ENCODE assay signal across 16 mouse cellular contexts in genomic region chr3:54795379-54795778, GRCm38 (mm10). TPM values are rescaled to one million over a fixed set of nuclear protein-coding genes. Genes with fewer than 3 reads are reported as not detected.
A peak's percentile ranks its signal among the peaks of the same experiment; 100 is the strongest.
DNase-seq lines count a peak whose midpoint lies in the region; ATAC-seq and TF ChIP-seq lines count a peak whose summit lies in the region.
"Had no signal": no experiment of that assay in that cellular context is flagged by ENCODE, and none has a peak within 500 bp of the region (broad histone marks: within the 10 kb centered on the region; RNA-seq: fewer than 3 reads in every experiment).

No protein-coding gene starts in this region.

- H3K4me1 ChIP-seq in kidney, postnatal 0 days (replicated peaks; ENCODE audit: insufficient read depth, low read length) = no peaks in the 10 kb centered on the region
- H3K4me1 ChIP-seq in thymus, adult 2 months (replicated peaks; ENCODE audit: control insufficient read depth, insufficient read depth, low read length) = no peaks in the 10 kb centered on the region
- H3K4me1 ChIP-seq: embryonic facial prominence, embryonic 12.5 days; hindbrain, embryonic 15.5 days; limb, embryonic 15.5 days; neural tube, embryonic 12.5 days had no signal

- DNase-seq in kidney, postnatal 0 days (ENCODE audit: low spot score) = no peak
- no peak for DNase-seq in kidney, postnatal 36 days
- peak; percentile 8 for DNase-seq in thymus, adult 2 months
- DNase-seq in thymus, postnatal 14 days = no peak
- peak; percentile 64 for DNase-seq in R1 (ENCODE audit: low read depth, low spot score)
- DNase-seq in c-Kit-positive CD71-positive TER-119-positive erythroid progenitor cells, embryonic 14.5 days (ENCODE audit: low spot score) = no peak
- DNase-seq in heart, adult 18-20 months = no peak
- DNase-seq: gastrocnemius, postnatal 14 days had no signal

- no peak overlapping the region for H3K27ac ChIP-seq in kidney, postnatal 0 days
- no peak overlapping the region for H3K27ac ChIP-seq in thymus, adult 2 months (ENCODE audit: control insufficient read depth, insufficient read depth, low read length)
- H3K27ac ChIP-seq: embryonic facial prominence, embryonic 12.5 days; heart, embryonic 10.5 days; hindbrain, embryonic 15.5 days; limb, embryonic 15.5 days; neural tube, embryonic 12.5 days had no signal

- ATAC-seq in kidney, postnatal 0 days (replicated peaks; ENCODE audit: low FRiP score, low read depth) = no peak
- ATAC-seq: Patski had no signal

- no peaks in the 10 kb centered on the region for H3K27me3 ChIP-seq in kidney, postnatal 0 days (ENCODE audit: insufficient read depth, low read length)
- no peaks in the 10 kb centered on the region for H3K27me3 ChIP-seq in thymus, adult 2 months (ENCODE audit: control insufficient read depth, insufficient read depth, low read length)
- H3K27me3 ChIP-seq: CH12.LX; embryonic facial prominence, embryonic 12.5 days; hindbrain, embryonic 15.5 days; limb, embryonic 15.5 days; neural tube, embryonic 12.5 days; Patski had no signal

- no peak overlapping the region for H3K9ac ChIP-seq in kidney, postnatal 0 days (ENCODE audit: low read depth, low read length)
- H3K9ac ChIP-seq: embryonic facial prominence, embryonic 12.5 days; hindbrain, embryonic 15.5 days; limb, embryonic 15.5 days; neural tube, embryonic 12.5 days had no signal

- WGBS in kidney, postnatal 0 days = 91% methylated on average over 5 of the region's 5 CpGs
- WGBS in thymus, adult 2 months = 97% methylated on average over 5 of the region's 5 CpGs

- 0 out of 2 replicates have a peak, but pooled peaks cover 4% of the 10 kb centered on the region for H3K36me3 ChIP-seq in kidney, postnatal 0 days (ENCODE audit: insufficient read depth, low read length)
- H3K36me3 ChIP-seq in thymus, adult 2 months (ENCODE audit: control insufficient read depth, insufficient read depth, low read length) = no peaks in the 10 kb centered on the region
- H3K36me3 ChIP-seq: hindbrain, embryonic 15.5 days; neural tube, embryonic 12.5 days had no signal

- peak; percentile 29; the same call in 1 of the 2 replicates for TF ChIP-seq CTCF in kidney, postnatal 0 days (IDR thresholded peaks at IDR 0.05; ENCODE audit: low read depth)
- TF ChIP-seq CTCF in thymus, adult 2 months (IDR thresholded peaks at IDR 0.05; ENCODE audit: borderline replicate concordance, control insufficient read depth, extremely low read depth, insufficient read depth, low read length, poor library complexity) = no peak

- H3K9me3 ChIP-seq in kidney, postnatal 0 days (replicated peaks; ENCODE audit: low read length) = no peaks in the 10 kb centered on the region
- H3K9me3 ChIP-seq: heart, embryonic 10.5 days; hindbrain, embryonic 15.5 days; limb, embryonic 15.5 days had no signal

- no peak overlapping the region for H3K4me2 ChIP-seq in kidney, postnatal 0 days (ENCODE audit: low read length)
- H3K4me2 ChIP-seq: embryonic facial prominence, embryonic 12.5 days; hindbrain, embryonic 15.5 days; limb, embryonic 15.5 days; neural tube, embryonic 12.5 days had no signal

- no peak overlapping the region for H3K4me3 ChIP-seq in kidney, postnatal 0 days (replicated peaks; ENCODE audit: low read depth, low read length)
- no peak overlapping the region for H3K4me3 ChIP-seq in thymus, adult 2 months (ENCODE audit: control insufficient read depth, insufficient read depth, low read length)
- H3K4me3 ChIP-seq: embryonic facial prominence, embryonic 12.5 days; heart, embryonic 10.5 days; hindbrain, embryonic 15.5 days; limb, embryonic 15.5 days; neural tube, embryonic 12.5 days had no signal

- TF ChIP-seq POLR2A in thymus, adult 2 months (IDR thresholded peaks at IDR 0.05; ENCODE audit: control insufficient read depth, extremely low read depth, insufficient read depth, low read length, poor library complexity) = no peak

RNA-seq across cellular contexts. Expression of gene Rfxap, which starts 12.2 kb away (rescaled TPM):
- 32.5 and 37.9 TPM in 2 replicates for polyA plus RNA-seq in kidney, postnatal 0 days (2015; fragmentation: Nextera tagmentation; extraction: Ambion mirVana)
- 29.8 and 42.3 TPM in 2 replicates for polyA plus RNA-seq in thymus, adult 2 months (2012; rRNA removed)
- total RNA-seq in heart, adult 18-20 months (2021) = 10 to 100 TPM; 16.6 to 19.1 TPM

RNA-seq across cellular contexts. Expression of gene Smad9, which starts 40.0 kb away (rescaled TPM):
- 0.68 and 0.87 TPM in 2 replicates for polyA plus RNA-seq in kidney, postnatal 0 days (2015; fragmentation: Nextera tagmentation; extraction: Ambion mirVana)
- polyA plus RNA-seq in thymus, adult 2 months (2012; rRNA removed) = 0.20 and 0.36 TPM in 2 replicates
- 1 to 10 TPM; 1.7 to 1.9 TPM for total RNA-seq in heart, adult 18-20 months (2021)
- total RNA-seq: megakaryocyte-erythroid progenitor cell, adult 5-6 weeks had no signal

Comparison
In these comparisons a context has a peak if more than half of its experiments do, and no peak if none do; other contexts are left out.
1. DNase-seq: peak in thymus, adult 2 months (single experiment) and R1 (single experiment); none in kidney, postnatal 0 days (single experiment), kidney, postnatal 36 days (0 of 2), thymus, postnatal 14 days (single experiment), c-Kit-positive CD71-positive TER-119-positive erythroid progenitor cells, embryonic 14.5 days (single experiment) and heart, adult 18-20 months (0 of 2).